Mouse (Mus musculus) heart, embryonic 12.5 days (tissue): ENCODE measurements around the gene Prss35. TPM values are rescaled to one million over a fixed set of nuclear protein-coding genes. Genes with fewer than 3 reads are reported as not detected.

ENCODE experiments used
- ATAC-seq: fragments of 200-750 bp; cut with Nextera tagmentation; 2 replicates; pipeline ENCODE4 v1.8.0; 2017; ENCODE audit warnings: moderate TSS enrichment, moderate library complexity; ENCODE audit not compliant: insufficient number of reproducible peaks, low FRiP score
- H3K27ac ChIP-seq: fragments of 300-500 bp; sonication (generic); 2 replicates; pipeline ENCODE4 v1.5.1; 2016; ENCODE audit warnings: mild to moderate bottlenecking, moderate library complexity; ENCODE audit not compliant: poor library complexity, severe bottlenecking
- H3K27me3 ChIP-seq: fragments of 300-500 bp; sonication (generic); replicated peaks from 2 replicates; pipeline ENCODE4 v1.6.1; 2016; ENCODE audit warnings: mild to moderate bottlenecking, moderate library complexity
- H3K36me3 ChIP-seq: fragments of 300-500 bp; sonication (generic); 2 replicates; pipeline ENCODE4 v1.6.1; 2016; ENCODE audit warnings: mild to moderate bottlenecking, moderate library complexity
- H3K4me1 ChIP-seq: fragments of 300-500 bp; sonication (generic); replicated peaks from 2 replicates; pipeline ENCODE4 v1.6.1; 2016; ENCODE audit warnings: mild to moderate bottlenecking
- H3K4me2 ChIP-seq: fragments of 300-500 bp; sonication (generic); 2 replicates; pipeline ENCODE4 v1.6.1; 2016; ENCODE audit warnings: mild to moderate bottlenecking, moderate library complexity
- H3K4me3 ChIP-seq: fragments of 300-500 bp; sonication (generic); 2 replicates; pipeline ENCODE4 v1.5.1; 2016; ENCODE audit warnings: mild to moderate bottlenecking
- H3K9ac ChIP-seq: fragments of 300-500 bp; sonication (generic); 2 replicates; pipeline ENCODE4 v1.6.1; 2016; ENCODE audit warnings: mild to moderate bottlenecking, moderate library complexity
- H3K9me3 ChIP-seq: fragments of 300-500 bp; sonication (generic); replicated peaks from 2 replicates; pipeline ENCODE4 v1.6.1; 2016; ENCODE audit warnings: mild to moderate bottlenecking, moderate library complexity
- WGBS: fragments of 180-500 bp; shearing (Covaris S2); methylation state at CpG from one replicate; pipeline ENCODE4 v1.1.7; 2016; 5-methylcytosine and 5-hydroxymethylcytosine counted together
- polyA plus RNA-seq: library from polyadenylated mRNA; unstranded; fragments of >200 nt; fragmentation: Nextera tagmentation; extraction: Ambion mirVana; gene quantifications from 2 replicates; pipeline ENCODE4 v1.2.1, GENCODE M21; 2016

Prss35 gene
- polyA plus RNA-seq, 1 experiment from 2014 or later, result 32.7 TPM

GRCm38 (mm10) chr9:86798686-86799085 lies 55.2 kb downstream of the Prss35 start:
- Histone ChIP-seq H3K4me1 (peaks cover 4% of the 10 kb centered on the region; the same call in 1 of the 2 replicates), H3K4me3 (no peak overlapping the region), H3K9ac (no peak overlapping the region), H3K27ac (no peak overlapping the region), H3K36me3 (peaks cover 14% of the 10 kb centered on the region), H3K4me2 (no peak overlapping the region), H3K27me3 (no peaks in the 10 kb centered on the region), H3K9me3 (no peaks in the 10 kb centered on the region)
- WGBS, result 40% methylated on average over 7 of the region's 7 CpGs
- no peak for ATAC-seq

GRCm38 (mm10) chr9:86799099-86799498 lies 55.6 kb downstream of the Prss35 start:
- Histone ChIP-seq H3K27me3 (no peaks in the 10 kb centered on the region), H3K27ac (no peak overlapping the region), H3K4me2 (no peak overlapping the region), H3K9ac (no peak overlapping the region), H3K4me3 (no peak overlapping the region), H3K36me3 (peaks cover 14% of the 10 kb centered on the region), H3K9me3 (no peaks in the 10 kb centered on the region), H3K4me1 (peaks cover 4% of the 10 kb centered on the region; the same call in 1 of the 2 replicates)
- no peak for ATAC-seq
- 84% methylated on average over 7 of the region's 7 CpGs for WGBS

GRCm38 (mm10) chr9:86800600-86801163 lies 57.2 kb downstream of the Prss35 start:
- 24% methylated on average over 3 of the region's 3 CpGs for WGBS
- Histone ChIP-seq H3K36me3 (peaks cover 17% of the 10 kb centered on the region), H3K4me1 (peaks cover 4% of the 10 kb centered on the region; the same call in 1 of the 2 replicates), H3K4me2 (no peak overlapping the region), H3K9ac (no peak overlapping the region), H3K9me3 (no peaks in the 10 kb centered on the region), H3K27me3 (no peaks in the 10 kb centered on the region), H3K27ac (no peak overlapping the region), H3K4me3 (no peak overlapping the region)
- ATAC-seq, result no peak; the same call in 1 of the 2 replicates

Other genes starting within 250 kb of the Prss35 start
- gene Pgm3, start 171.8 kb upstream of the Prss35 start, polyA plus RNA-seq, result 25.2 and 25.7 TPM in 2 replicates
- gene Rwdd2a, start 171.7 kb upstream of the Prss35 start, polyA plus RNA-seq, result 4.0 and 4.4 TPM in 2 replicates
- gene Me1, start 47.7 kb upstream of the Prss35 start, polyA plus RNA-seq, result 50.0 and 51.1 TPM in 2 replicates
- 77.2 and 84.2 TPM in 2 replicates for gene Snap91, start 137.0 kb downstream of the Prss35 start, polyA plus RNA-seq